Mouse (Mus musculus) liver, adult 2 months (tissue): ENCODE measurements around the gene Ctbp2. TPM values are rescaled to one million over a fixed set of nuclear protein-coding genes. Genes with fewer than 3 reads are reported as not detected.

Experiments used
- DNase-seq: peaks from one replicate; pipeline ENCODE4 v3.0.0-alpha.2; 2011; ENCODE audit warnings: low read depth, low spot score; ENCODE audit errors: extremely low read depth
- H3K27ac ChIP-seq: fragments of 200-500 bp; replicated peaks from 2 replicates; pipeline ENCODE4 v1.5.1; 2012; ENCODE audit warnings: low read depth, mild to moderate bottlenecking, control low read depth, inconsistent platforms, low read length; ENCODE audit not compliant: insufficient read depth
- H3K27me3 ChIP-seq: fragments of 200-500 bp; 2 replicates; pipeline ENCODE4 v1.6.1; 2012; ENCODE audit warnings: mild to moderate bottlenecking, moderate library complexity, low read length, inconsistent platforms; ENCODE audit not compliant: control insufficient read depth, insufficient read depth
- H3K36me3 ChIP-seq: fragments of 200-500 bp; 2 replicates; pipeline ENCODE4 v1.6.1; 2012; ENCODE audit warnings: low read length, inconsistent platforms; ENCODE audit not compliant: control insufficient read depth, insufficient read depth
- H3K4me1 ChIP-seq: fragments of 200-500 bp; 2 replicates; pipeline ENCODE4 v1.6.1; 2011; ENCODE audit warnings: low read length; ENCODE audit not compliant: control insufficient read depth, insufficient read depth
- H3K4me3 ChIP-seq: fragments of 200-500 bp; 2 replicates; pipeline ENCODE4 v1.5.1; 2011; ENCODE audit warnings: low read depth, mild to moderate bottlenecking, control low read depth, low read length, moderate library complexity; ENCODE audit not compliant: insufficient read depth
- H3K79me2 ChIP-seq: fragments of 200-500 bp; 2 replicates; pipeline ENCODE4 v1.6.1; 2012; ENCODE audit warnings: inconsistent platforms, mild to moderate bottlenecking, low read length, moderate library complexity; ENCODE audit not compliant: control insufficient read depth, insufficient read depth
- H3K9ac ChIP-seq: fragments of 200-500 bp; 2 replicates; pipeline ENCODE4 v1.6.1; 2012; ENCODE audit warnings: low read depth, mild to moderate bottlenecking, control low read depth, inconsistent platforms, low read length
- CTCF ChIP-seq: fragments of 200-500 bp; IDR thresholded peaks from 2 replicates; pipeline ENCODE4 v1.5.1; 2011; ENCODE audit warnings: low read depth, low read length, control low read depth
- POLR2A ChIP-seq: fragments of 200-500 bp; IDR thresholded peaks from 2 replicates; pipeline ENCODE4 v1.6.1; 2011; ENCODE audit warnings: low read length, control low read depth; ENCODE audit not compliant: insufficient read depth; ENCODE audit errors: extremely low read depth
- WGBS: fragments of 180-500 bp; shearing (Covaris S2); methylation state at CpG from one replicate; pipeline ENCODE4 v1.1.7; 2018; 5-methylcytosine and 5-hydroxymethylcytosine counted together
- polyA plus RNA-seq: library from polyadenylated mRNA; depleted of rRNA; stranded (reverse); fragments of >200 nt; gene quantifications from 2 replicates; pipeline ENCODE4 v1.2.3, GENCODE M21; 2012
- total RNA-seq: library from RNA; depleted of rRNA; stranded (reverse); fragments of >200 nt; gene quantifications from 2 replicates; pipeline ENCODE4 v1.2.3, GENCODE M21; 2014

Ctbp2 gene
- total and polyA plus RNA-seq, 2 experiments, result 2.2 to 3.8 TPM

DNA sequence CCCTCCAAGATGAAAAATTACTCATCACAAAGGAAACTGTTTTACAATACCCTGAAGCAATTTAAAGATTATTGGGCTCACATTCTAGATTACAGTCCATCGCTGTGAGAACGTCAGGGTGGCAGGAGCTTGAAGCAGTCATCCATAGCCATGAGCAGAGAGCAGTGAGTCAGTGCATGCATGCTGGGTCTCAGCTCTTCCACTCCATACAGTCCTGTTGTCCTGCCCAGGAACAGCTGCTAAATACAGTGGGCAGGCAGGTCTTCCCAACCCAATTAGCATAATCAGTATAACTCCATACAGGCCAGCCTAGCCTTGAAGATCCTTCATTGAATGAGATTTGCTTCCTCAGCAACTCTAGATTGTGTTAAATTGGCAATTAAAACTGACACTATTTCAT is 148.1 kb downstream of the Ctbp2 start:
- no peaks in the 10 kb centered on the region for H3K27me3 ChIP-seq
- no peak overlapping the region for H3K4me3 ChIP-seq
- H3K9ac ChIP-seq, result no peak overlapping the region
- no peak for TF ChIP-seq POLR2A
- TF ChIP-seq CTCF, result no peak
- H3K27ac ChIP-seq, result no peak overlapping the region
- H3K4me1 ChIP-seq, result no peaks in the 10 kb centered on the region; the same call in none of the 2 replicates
- peaks cover 5% of the 10 kb centered on the region; the same call in 1 of the 2 replicates for H3K79me2 ChIP-seq
- WGBS, result 77% methylated on average over 2 of the region's 2 CpGs
- DNase-seq, result no peak
- H3K36me3 ChIP-seq, result peaks cover 30% of the 10 kb centered on the region

DNA sequence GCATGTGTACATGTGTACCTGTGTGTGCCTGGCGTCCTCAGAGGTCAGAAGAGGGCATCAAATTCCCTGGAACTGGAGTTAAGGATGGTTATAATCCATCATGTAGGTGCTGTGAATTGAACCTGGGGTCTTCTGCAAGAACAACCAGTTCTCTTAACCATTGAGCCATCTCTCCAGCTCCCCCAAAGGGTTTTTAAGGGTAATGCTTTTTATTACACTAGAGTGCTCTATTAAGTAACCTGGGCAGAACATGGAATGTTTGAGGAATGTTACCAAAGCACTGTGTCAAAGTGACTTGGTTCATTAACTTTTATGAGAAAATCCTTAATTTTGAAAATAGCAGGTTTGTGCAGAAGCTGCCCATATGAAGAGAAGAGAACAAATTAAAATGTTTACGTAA is 152.1 kb downstream of the Ctbp2 start:
- Histone ChIP-seq H3K4me3 (no peak overlapping the region), H3K9ac (no peak overlapping the region), H3K27me3 (no peaks in the 10 kb centered on the region), H3K4me1 (no peaks in the 10 kb centered on the region; the same call in 1 of the 2 replicates), H3K36me3 (peaks cover 45% of the 10 kb centered on the region), H3K27ac (no peak overlapping the region), H3K79me2 (peaks cover 9% of the 10 kb centered on the region; the same call in 1 of the 2 replicates)
- TF ChIP-seq POLR2A (no peak), CTCF (no peak)
- DNase-seq, result peak; percentile 37
- WGBS, result 90% methylated on average over 2 of the region's 2 CpGs

DNA sequence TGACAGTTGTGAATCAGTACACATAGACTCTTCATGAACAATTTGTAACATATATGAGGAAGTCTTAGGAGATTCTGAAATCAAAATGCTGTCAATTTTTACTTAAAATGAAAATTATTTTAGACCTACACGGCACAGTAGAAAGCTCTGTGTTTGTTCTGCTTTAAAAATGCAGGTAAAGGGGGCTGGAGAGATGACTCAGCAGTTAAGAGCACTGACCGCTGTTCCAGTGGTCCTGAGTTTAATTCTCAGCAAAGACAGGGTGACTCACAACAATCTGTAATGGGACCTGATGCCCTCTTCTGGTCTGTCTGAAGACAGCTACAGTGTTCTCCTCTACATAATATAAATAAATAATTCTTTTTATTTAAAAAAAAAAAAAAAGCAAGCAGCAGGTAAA is 158.4 kb downstream of the Ctbp2 start:
- Histone ChIP-seq H3K36me3 (peaks cover 32% of the 10 kb centered on the region), H3K79me2 (peaks cover 12% of the 10 kb centered on the region; the same call in 1 of the 2 replicates), H3K27ac (no peak overlapping the region), H3K9ac (no peak overlapping the region), H3K4me1 (peaks cover 3% of the 10 kb centered on the region; the same call in 1 of the 2 replicates), H3K4me3 (no peak overlapping the region), H3K27me3 (no peaks in the 10 kb centered on the region)
- 78% methylated on average over 2 of the region's 2 CpGs for WGBS
- DNase-seq, result no peak
- no peak for TF ChIP-seq CTCF
- TF ChIP-seq POLR2A, result no peak

DNA sequence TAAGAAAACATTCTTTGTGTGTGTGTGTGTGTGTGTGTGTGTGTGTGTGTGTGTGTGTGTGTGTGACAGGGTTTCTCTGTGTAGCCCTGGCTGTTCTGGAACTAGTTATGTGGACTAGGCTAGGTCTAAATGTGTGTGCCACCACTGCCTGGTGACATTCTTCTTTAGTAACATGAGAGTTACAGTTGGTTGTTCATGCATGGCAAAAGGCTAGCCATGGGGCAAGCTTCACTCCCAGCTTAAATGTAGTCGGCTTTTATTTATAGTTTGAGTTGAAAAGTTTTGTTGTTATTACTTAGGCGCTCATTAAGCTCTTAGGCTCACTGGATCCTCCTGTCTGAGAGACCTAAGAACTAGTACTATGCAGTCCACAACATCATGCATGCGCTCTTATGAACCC is 159.8 kb downstream of the Ctbp2 start:
- peaks cover 24% of the 10 kb centered on the region for H3K36me3 ChIP-seq
- DNase-seq, result no peak
- 81% methylated on average over 3 of the region's 3 CpGs for WGBS
- H3K27me3 ChIP-seq, result no peaks in the 10 kb centered on the region
- TF ChIP-seq CTCF (no peak), POLR2A (no peak)
- H3K9ac ChIP-seq, result no peak overlapping the region
- H3K4me3 ChIP-seq, result no peak overlapping the region
- H3K27ac ChIP-seq, result no peak overlapping the region
- peaks cover 11% of the 10 kb centered on the region; the same call in 1 of the 2 replicates for H3K79me2 ChIP-seq
- peaks cover 6% of the 10 kb centered on the region; the same call in 1 of the 2 replicates for H3K4me1 ChIP-seq

DNA sequence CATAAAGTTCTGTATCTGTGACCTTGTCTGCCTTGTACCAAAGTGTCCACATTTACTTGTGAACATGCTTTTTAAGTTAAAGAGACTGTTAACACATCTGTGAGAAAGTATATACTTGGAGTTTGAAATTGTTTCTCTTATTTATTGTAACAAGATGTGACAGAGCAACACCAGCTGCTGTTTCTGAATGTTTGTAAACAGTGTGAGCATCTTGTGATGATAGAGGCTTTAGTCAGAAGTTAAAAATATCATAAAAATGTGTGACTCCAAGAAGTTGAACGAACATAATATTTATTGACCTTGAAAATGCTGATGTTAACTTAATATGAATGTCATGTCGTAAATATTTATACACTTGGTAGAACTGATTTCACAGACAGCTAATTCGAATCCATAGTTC is 173.5 kb downstream of the Ctbp2 start:
- WGBS, result 50% methylated on average over 3 of the region's 3 CpGs

DNA sequence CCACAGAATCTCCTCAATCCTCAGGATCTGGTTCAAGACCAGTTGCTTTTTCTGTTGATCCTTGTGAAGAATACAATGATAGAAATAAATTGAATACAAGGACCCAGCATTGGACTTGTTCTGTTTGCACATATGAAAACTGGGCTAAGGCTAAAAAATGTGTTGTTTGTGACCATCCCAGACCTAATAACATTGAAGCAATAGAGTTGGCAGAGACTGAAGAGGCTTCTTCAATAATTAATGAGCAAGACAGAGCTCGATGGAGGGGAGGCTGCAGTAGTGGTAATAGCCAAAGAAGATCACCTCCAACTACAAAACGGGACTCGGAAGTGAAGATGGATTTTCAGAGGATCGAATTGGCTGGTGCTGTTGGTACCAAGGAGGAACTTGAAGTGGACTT is 174.2 kb downstream of the Ctbp2 start:
- H3K27me3 ChIP-seq, result no peaks in the 10 kb centered on the region
- DNase-seq, result peak; percentile 83
- no peak for TF ChIP-seq POLR2A
- TF ChIP-seq CTCF, result no peak
- peak overlapping the region; percentile 65 for H3K27ac ChIP-seq
- H3K9ac ChIP-seq, result no peak overlapping the region
- H3K4me3 ChIP-seq, result no peak overlapping the region
- H3K79me2 ChIP-seq, result peaks cover 28% of the 10 kb centered on the region
- H3K4me1 ChIP-seq, result peaks cover 29% of the 10 kb centered on the region
- H3K36me3 ChIP-seq, result peaks cover 5% of the 10 kb centered on the region
- 21% methylated on average over 4 of the region's 4 CpGs for WGBS

More for the DNA sequence above, 173.5 kb downstream of the Ctbp2 start:
- TF ChIP-seq CTCF, result no peak
- TF ChIP-seq POLR2A, result no peak
- Histone ChIP-seq H3K27me3 (no peaks in the 10 kb centered on the region), H3K9ac (no peak overlapping the region), H3K36me3 (peaks cover 5% of the 10 kb centered on the region), H3K4me1 (peaks cover 31% of the 10 kb centered on the region), H3K4me3 (no peak overlapping the region), H3K27ac (no peak overlapping the region), H3K79me2 (peaks cover 34% of the 10 kb centered on the region)
- no peak for DNase-seq
